Comparison of ENCODE assay signal across 13 mouse cellular contexts in the genomic region with DNA sequence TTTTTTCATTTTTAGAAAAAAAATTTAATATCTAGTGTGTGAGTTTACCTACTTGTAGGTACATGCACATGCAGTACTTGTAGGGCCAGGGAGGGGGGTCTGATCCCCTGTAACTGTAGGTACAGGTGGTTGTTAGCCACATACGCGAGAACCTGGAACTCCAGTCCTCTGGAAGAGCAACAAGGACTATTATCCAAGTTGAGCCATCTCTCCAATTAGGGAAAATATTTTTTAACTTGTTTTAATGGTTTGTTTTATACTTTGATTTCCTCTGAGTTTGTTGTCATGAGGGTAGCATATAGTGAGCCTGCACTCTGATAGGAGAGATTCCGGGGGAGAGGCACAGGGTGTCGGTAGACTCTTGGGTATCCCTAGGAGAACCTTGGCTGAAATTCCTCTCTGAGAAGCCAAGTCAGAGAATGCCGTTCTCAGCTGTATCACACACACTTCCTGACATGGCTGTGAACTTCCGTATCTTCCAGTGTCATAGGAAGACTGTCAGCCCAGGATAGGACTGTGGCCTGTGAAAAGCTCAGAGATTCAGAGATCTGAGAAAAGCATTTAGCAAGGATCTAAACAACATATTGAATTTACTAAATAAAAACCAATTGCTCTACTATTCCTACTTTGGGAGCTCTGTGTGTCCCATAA.
"Had no signal": no experiment of that assay in that cellular context is flagged by ENCODE, and none has a peak within 500 bp of the region (broad histone marks: within the 10 kb centered on the region; RNA-seq: fewer than 3 reads in every experiment).

No protein-coding gene starts in this region.

- H3K9me3 ChIP-seq: limb, embryonic 13.5 days; lung, embryonic 15.5 days; midbrain, embryonic 15.5 days; neural tube, embryonic 12.5 days; stomach, embryonic 15.5 days had no signal

- H3K36me3 ChIP-seq: limb, embryonic 13.5 days; lung, embryonic 15.5 days; midbrain, embryonic 15.5 days; neural tube, embryonic 12.5 days; stomach, embryonic 15.5 days had no signal

- H3K4me2 ChIP-seq: limb, embryonic 13.5 days; liver, embryonic 11.5 days; lung, embryonic 15.5 days; midbrain, embryonic 11.5 days; midbrain, embryonic 15.5 days; neural tube, embryonic 12.5 days; stomach, embryonic 15.5 days had no signal

- H3K9ac ChIP-seq: limb, embryonic 13.5 days; lung, embryonic 15.5 days; midbrain, embryonic 15.5 days; neural tube, embryonic 12.5 days; stomach, embryonic 15.5 days had no signal

- H3K4me3 ChIP-seq: limb, embryonic 13.5 days; lung, embryonic 15.5 days; megakaryocyte, embryonic 14.5 days; midbrain, embryonic 15.5 days; neural tube, embryonic 12.5 days; stomach, embryonic 15.5 days had no signal

- ATAC-seq: midbrain, embryonic 15.5 days had no signal

- H3K4me1 ChIP-seq: limb, embryonic 13.5 days; midbrain, embryonic 15.5 days; neural tube, embryonic 12.5 days; stomach, embryonic 15.5 days had no signal

- H3K27ac ChIP-seq: limb, embryonic 13.5 days; lung, embryonic 15.5 days; midbrain, embryonic 15.5 days; neural tube, embryonic 12.5 days; stomach, embryonic 15.5 days had no signal

- DNase-seq: kidney, adult 18-20 months; kidney, postnatal 14 days; left cerebral cortex, postnatal 4 days; lung, postnatal 4 days; thymus, postnatal 4 days had no signal

- H3K27me3 ChIP-seq: limb, embryonic 13.5 days; lung, embryonic 15.5 days; midbrain, embryonic 15.5 days; neural tube, embryonic 12.5 days; stomach, embryonic 15.5 days had no signal
